Mouse (Mus musculus) liver, embryonic 14.5 days (tissue): Measurements from ENCODE around the gene Dnah14.

ENCODE experiments used
- CTCF ChIP-seq: IDR thresholded peaks from 2 replicates; pipeline ENCODE4 v1.5.1; 2016; ENCODE audit warnings: antibody characterized with exemption, low read depth, control low read depth
- EP300 ChIP-seq: IDR thresholded peaks from 2 replicates; pipeline ENCODE4 v1.6.1; 2016; ENCODE audit warnings: antibody characterized with exemption, low read depth

- no peak for TF ChIP-seq CTCF
- no peak for TF ChIP-seq EP300
Measured at GRCm38 (mm10) chr1:181537627-181538525, 38.5 kb upstream of the Dnah14 start.
